Mouse (Mus musculus) CD4-positive, CD25-positive, alpha-beta regulatory T cell (primary cell): Measurements from ENCODE around the gene Zscan4-ps1. TPM values are rescaled to one million over a fixed set of nuclear protein-coding genes. Genes with fewer than 3 reads are reported as not detected.

ENCODE experiments used
- polyA plus RNA-seq: library from polyadenylated mRNA; unstranded; fragments of 100-300 nt; shearing (Covaris generic); gene quantifications from one replicate; pipeline ENCODE4 v1.2.1, GENCODE M21; 2017

Gene Zscan4-ps1
- not detected for polyA plus RNA-seq

GRCm38 (mm10) chr7:11069591-11069990 lies at the start of gene Zscan4-ps1:
TSS of gene Zscan4-ps1 (minus strand) at chr7:11069691.

Other genes with a start within 250 kb of the Zscan4-ps1 start
- gene Zscan4b, start 164.6 kb downstream of the Zscan4-ps1 start, polyA plus RNA-seq, result not detected
- not detected for gene Zscan4c, start 63.9 kb downstream of the Zscan4-ps1 start, polyA plus RNA-seq
- gene Zscan4d, start 96.5 kb upstream of the Zscan4-ps1 start, polyA plus RNA-seq, result not detected
- gene Zscan4e, start 241.0 kb upstream of the Zscan4-ps1 start, polyA plus RNA-seq, result not detected